Mouse (Mus musculus): ENCODE results near the gene Mylk.
"Not testable (repeated sequence)": the region's sequence is repeated elsewhere in the genome, so short reads cannot be mapped to it uniquely, and the experiment has no call there.

The Mylk gene

DNA sequence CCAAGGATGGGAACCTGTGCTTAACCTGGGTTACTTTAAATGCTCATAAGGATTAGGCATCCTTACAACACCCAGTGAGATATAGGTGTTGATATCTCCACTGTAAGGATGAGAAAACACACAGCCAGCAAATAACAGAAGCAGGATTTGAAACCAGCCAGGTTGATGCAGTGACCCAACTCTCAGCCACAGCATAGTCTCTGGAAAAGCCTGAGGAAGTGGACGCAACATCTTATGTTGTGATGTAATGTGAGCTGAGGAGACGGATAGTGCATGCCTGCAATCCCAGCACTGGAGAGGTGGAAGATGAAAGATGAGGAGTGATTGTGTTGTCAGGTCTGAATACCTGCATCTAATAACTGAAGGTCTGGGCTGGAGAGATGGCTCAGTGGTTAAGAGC lies 22.4 kb downstream of the Mylk start:
- no peak for DNase-seq (ENCODE audit: extremely low spot score, low read depth, low spot score)

DNA sequence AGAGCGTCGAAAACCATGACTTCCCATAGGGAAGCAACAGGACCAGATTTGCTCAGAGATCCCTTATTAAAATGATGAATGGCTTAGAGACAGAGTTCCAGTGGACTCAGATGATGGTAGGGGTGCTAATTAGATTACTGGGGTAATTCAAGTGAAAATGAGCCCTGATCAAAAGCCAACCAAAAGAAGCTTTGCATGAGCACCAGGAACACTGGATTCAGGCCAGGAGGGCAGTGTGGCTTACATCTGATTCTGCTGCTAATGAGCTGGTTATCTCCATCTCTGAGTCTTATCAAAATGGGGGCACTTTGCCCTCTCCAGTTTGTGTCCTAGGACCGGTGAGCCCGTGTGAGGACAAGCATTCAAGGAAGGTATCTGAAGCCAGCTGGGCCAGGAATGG lies 23.4 kb downstream of the Mylk start:
- no peak for DNase-seq (ENCODE audit: extremely low spot score, low read depth, low spot score)

DNA sequence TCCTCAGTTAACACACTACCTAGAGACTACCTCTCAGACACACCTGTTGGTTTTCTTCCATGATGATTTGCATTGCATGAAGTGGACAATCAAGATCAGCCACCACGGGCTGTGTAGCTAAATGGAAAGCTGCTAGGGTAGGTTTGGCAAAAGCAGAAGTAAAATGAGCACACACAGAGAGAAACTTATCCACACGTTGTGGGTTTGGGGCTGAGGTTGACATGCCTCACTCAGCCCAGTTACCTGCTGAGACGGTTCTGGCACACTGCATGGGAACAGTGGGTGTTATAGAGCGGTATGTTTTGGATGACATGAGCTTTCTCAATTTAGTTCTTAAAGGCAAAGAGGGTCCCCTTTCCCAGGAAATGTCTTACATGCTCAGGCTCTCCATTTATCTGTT lies 25.1 kb downstream of the Mylk start:
- DNase-seq (ENCODE audit: extremely low spot score, low read depth, low spot score), result no peak

DNA sequence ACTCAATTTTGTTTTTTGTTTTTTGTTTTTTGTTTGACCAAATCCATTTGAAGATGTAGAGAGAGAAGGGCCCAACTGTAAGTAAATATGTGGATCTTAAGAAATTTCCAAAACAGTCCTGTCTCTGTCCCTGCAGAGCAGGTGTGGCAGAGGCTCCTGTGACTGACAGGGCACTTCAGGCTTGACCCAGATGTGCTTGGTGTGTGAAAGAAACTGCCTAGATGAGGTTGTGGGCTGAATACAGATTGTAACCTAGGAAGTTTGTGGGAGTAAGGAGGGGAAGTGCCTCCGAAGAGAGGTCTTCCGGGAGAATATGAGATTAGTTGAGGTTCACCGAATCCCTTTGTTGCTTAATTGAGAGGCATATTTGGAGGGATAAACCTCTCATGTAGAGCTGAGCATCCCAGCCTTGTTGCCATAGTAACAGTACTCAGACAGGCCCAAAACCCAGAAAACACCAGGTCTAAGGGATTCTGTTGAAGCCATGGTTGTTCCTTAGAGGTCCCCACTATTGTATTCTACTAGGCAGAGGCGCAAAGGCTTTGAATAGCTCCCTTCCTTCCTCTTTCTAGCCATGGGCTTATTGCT lies 27.5 kb downstream of the Mylk start:
- DNase-seq (ENCODE audit: extremely low spot score, low read depth, low spot score), result no peak

DNA sequence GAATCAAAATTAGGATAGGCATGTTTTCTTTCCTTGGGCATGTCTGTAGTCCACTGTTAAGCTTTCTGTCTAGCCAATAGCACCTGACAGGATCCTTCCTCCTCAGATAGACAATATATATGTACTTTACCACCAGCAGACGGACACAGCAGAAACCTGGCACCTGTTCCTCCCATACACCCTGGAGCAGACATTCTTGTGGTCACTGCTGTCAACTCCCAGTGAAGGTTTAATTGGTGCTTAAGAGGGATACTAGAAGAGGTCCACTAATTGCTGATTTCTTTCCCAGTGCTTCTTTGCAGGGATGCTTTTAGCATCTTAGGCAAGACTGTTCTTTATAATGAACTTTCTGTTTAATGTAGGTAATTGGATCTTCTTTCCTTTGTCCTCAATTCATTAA lies 37.4 kb downstream of the Mylk start:
- no peak for DNase-seq (ENCODE audit: extremely low spot score, low read depth, low spot score)

DNA sequence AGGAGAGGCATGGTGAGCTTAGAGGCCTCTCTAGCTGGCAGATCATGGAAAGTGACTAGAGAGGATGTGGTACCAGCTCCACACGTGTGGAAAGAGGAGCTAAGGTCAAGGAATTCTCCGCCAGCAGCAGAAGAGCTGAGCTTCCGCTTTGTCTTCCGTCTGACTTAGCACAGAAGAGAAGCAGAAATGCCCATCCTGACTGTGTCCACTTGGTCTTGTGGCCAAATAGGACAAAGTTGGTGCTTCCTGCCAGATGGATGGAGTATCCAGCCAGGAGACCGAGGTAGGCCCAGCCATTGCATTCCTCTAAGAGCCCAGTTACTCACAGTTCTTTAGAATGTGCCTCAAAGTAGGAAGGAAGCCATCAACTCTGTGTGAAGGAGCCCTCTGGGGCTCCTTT lies 38.5 kb downstream of the Mylk start:
- no peak for DNase-seq (ENCODE audit: extremely low spot score, low read depth, low spot score)

DNA sequence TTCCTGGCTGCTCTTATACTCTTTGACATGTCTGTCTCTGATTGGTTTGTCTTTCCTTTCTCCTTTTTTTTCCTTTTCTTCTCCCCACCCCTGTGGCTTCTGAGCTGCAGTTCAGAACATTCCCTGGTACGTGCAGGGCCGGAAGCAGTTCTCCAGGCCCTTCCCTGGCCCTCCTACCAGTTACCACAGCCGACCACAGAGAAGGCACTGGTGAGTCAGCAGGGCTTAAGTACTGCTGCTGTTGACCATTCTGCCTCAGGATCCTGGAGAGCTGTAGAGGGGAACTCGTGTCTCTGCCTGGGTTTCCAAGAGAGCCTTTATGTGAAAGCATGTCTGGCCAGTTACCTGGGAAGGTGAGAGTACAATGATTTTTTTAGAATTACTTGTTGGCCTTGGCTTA lies 39.7 kb downstream of the Mylk start:
- DNase-seq (ENCODE audit: extremely low spot score, low read depth, low spot score), result no peak

DNA sequence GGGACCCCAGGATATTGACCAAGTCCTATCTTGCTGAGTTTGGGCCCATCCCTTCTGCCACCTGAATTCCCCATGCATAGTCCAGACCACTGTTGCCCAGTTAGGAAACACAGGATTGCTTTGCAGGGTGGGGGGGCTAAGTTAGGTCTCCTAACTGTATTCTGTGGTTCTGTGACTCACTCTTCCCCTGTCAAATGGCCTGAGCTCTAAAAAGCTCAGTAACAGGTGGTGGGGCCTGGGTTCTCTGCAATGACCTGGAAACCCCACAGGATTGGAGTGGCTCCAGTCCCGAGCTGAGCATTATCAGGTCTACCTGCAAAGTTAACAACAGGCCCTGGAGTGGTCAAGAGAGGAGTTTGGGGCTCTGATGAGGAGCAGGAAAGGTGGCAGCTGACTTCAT lies 47.5 kb downstream of the Mylk start:
- DNase-seq (ENCODE audit: extremely low spot score, low read depth, low spot score), result no peak

DNA sequence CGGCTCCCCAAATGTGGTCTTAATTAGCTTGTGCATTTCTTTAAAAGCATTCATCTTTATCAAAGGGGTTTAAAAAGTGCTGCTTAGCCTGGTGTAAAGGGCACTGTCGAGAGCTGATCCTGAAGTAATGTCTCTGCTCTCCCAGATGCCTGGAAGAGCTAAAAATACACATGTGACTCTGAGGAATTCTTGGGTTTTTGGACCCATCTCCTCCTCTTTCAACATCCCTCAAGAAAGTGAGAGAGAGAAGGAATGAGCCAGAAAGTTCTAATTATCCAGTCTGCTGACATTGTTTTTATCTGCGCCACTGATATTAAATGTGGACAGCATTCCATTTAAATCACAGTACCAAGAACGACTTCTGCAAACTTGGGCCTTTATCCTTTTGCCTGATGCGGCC lies 48.0 kb downstream of the Mylk start:
- DNase-seq (ENCODE audit: extremely low spot score, low read depth, low spot score), result no peak

DNA sequence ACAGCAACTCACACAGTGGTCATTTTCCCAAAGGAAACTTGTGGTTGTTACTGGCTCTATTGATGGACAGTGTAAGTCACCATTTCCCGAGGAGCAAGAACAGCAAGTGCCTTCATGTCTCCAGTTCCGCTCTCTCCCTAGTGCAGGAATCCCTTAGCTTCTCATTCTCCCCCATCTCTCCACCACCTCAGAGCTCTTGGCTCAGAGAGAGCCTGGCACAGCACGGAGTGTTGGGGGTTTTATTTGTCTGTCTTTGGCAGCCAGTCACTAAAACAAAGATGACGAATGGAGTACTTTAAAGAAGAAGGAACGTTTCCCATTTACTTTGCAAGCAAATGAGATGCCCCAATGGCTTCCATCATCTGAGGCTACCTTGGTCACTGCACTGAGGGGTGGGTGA lies 56.2 kb downstream of the Mylk start:
- DNase-seq (ENCODE audit: extremely low spot score, low read depth, low spot score), result no peak

DNA sequence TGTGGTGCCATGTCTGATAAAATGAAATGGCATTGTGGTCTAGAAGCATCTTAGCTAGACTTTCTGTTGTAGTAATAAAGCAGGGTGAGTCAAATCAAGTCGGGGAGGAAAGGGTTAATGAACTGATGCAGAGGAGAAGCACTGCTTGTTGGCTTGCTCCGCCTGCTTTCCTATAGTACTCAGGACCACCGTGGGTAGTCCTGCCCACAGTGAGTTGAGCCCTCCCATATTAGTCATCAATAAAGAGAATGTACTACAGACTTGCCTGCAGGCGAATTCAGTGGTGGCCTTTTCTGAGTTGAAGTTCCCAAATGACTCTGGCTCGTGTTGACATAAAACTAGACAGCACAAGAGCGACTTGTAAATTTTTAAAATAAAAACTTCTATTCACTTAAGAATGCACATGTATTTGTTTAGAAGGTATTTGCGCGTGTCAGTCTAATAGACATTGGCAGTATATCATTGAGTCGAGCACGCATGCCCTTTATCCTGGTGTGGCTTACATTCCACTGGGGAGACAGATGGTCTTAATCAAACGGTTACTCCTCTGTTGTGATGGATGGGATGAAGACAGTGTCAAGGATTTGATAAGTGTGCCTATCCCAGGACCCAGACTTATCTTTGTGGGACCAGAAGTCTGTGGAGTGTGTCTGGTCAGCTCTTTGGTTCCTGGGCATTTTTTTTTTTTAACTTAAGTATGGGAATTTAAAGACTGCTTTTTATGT lies 59.4 kb downstream of the Mylk start:
- peak; percentile 54 for DNase-seq (ENCODE audit: extremely low spot score, low read depth, low spot score)

DNA sequence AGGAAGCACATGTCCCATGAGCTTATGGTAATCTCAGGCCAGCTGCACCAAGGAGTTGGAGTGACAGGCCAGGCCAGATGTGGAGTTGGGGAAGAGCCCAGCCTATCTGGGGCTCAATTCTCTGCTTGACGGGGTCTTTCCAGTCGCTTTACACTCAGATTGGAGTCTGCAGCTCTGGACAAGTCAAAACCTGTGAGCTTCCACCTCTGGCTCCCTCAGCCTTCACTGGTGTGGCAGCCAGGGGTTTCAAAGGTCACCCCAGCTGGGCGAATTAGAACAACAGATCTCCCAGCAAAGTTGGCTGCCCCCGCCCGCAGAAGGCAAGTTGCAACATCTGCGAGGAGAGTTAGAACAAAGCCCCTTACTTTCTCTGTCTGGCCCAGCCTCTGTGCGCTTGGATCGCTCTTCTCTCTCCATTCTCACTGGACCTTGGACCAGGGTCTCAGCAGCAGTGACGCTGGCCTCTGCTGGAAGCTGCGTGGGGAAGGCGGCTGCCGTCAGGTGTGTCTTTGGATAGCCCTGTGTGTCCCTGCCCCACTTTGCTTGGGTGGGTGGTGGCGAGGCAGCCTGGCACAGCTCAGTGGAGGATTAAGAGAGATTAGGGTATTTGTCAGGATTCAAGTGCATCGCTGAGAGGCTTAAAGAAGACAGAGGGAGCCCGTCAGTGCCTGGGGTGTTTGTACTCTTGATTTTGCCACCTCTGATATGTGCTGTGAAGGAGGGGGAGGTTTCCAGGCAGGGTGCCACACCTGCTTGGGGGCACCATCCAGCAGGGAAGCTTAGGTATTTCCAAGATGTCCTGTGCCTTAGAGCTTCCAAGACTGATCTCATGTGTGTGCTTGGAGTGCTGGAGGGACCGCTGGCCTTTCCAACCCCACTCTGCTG lies 62.1 kb downstream of the Mylk start:
- DNase-seq (ENCODE audit: extremely low spot score, low read depth, low spot score), result no peak

DNA sequence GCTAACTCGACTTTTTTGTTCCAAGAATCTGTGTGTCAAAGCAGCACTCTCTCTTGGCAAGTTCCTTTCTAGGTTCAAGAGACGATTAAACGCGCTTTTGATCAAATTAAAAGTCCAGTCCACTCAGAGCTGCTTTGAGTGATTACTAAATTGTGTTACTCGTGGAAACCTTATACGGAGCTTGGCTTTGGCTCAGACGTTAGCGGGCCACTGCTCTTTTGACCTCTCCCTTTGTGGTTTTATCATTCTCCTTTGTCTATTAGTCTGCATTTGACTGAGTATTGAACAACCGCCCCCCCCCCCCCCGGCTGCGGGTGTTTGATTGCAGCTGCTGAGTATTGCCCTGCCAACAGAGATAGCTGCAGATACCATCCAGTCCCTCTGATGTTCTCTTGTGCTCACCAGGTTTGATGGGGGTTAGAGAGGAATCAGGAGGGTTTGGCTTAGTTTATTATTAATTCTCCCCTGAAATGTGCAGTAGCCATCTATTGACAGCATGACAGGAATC lies 62.8 kb downstream of the Mylk start:
- DNase-seq (ENCODE audit: extremely low spot score, low read depth, low spot score), result no peak

DNA sequence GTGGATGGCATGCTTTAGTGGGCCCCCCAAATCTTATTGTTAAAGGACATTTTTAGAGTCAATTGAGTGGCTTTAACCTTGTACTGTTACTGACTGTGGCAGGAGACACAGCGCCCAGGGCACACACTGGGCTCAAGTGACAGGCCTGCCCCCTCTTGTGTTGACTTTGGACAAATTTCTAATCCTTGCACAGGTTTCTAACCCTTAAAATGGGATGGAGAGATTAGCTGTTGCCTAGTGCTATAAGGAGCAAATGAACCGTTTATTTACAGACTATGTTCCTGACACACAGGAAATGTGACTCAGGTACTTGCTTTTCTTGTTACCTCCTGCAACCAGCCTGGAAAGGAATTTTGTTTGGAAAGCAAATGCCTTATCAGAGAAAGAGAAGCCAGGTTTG lies 67.2 kb downstream of the Mylk start:
- DNase-seq (ENCODE audit: extremely low spot score, low read depth, low spot score), result no peak

DNA sequence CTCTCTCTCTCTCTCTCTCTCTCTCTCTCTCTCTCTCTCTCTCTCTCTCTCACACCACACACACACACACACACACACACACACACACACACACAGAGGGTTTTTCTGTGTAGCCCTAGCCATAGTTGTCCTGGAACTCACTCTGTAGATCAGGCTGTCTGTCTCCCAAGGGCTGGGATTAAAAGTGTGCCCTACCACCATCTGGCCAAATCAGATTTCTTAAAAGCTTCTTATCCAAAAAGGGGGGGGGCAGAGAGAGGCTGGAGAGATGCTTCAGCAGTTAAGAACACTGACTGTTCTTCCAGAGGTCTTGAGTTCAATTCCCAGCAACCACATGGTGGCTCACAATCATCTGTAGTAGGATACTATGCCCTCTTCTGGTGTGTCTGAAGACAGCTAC lies 68.2 kb downstream of the Mylk start:
- DNase-seq (ENCODE audit: extremely low spot score, low read depth, low spot score), result not testable (repeated sequence)

DNA sequence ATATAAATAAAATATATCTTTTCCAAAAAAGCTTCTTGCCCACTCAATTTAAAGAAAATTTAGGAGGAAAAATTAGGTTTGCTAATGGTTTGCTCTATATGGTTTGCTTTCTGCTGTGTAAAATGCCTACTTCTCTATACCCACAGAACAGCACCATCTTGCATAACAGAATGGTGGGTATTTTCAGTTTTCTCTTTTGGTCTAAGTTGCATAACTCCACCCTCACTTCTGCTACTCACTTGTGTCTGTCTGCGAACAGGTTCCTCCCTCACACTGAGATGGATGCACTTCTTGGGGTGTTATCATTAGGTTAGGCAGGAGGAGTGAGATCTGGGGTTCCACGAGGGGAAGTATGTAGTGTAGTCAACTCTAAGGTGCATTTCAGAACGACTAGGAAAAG lies 68.6 kb downstream of the Mylk start:
- DNase-seq (ENCODE audit: extremely low spot score, low read depth, low spot score), result no peak

DNA sequence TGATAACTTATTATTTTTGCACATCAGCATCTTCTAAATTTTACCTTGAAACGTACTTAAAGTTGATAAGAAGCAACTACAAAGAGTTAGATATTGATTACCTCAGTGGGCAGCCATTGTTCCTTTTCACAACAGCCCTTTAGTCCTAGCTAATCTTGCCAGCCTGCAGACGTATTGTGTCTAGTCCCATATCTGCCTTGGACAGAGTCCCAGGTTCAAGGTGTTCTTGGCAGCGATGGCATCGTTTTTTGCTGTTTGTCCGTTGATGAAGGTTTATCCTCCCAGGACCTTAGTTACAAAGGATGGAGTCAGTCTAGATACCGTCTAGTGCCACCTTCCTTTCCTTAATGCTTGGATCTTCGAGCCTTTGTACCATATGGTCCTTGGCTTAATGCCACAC lies 69.6 kb downstream of the Mylk start:
- no peak for DNase-seq (ENCODE audit: extremely low spot score, low read depth, low spot score)

DNA sequence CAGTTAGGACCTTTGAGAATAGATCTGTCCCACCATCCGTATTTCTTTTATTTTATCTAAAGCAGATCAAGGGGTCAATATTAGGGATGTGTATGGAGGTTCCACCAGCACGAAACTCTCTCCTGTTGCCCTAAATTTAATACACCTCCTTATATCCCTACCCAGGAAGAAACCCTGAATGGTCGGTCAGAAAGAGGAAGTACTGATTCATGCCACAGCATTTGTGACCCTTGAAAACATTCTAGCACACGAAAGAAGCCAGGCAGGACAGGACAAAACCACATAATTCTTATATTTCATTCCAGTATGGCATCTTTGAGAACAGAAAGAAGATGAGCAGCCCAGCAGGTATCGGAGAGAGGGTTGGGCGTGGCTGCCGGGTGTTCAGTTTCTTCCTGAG lies 71.5 kb downstream of the Mylk start:
- DNase-seq (ENCODE audit: extremely low spot score, low read depth, low spot score), result no peak

DNA sequence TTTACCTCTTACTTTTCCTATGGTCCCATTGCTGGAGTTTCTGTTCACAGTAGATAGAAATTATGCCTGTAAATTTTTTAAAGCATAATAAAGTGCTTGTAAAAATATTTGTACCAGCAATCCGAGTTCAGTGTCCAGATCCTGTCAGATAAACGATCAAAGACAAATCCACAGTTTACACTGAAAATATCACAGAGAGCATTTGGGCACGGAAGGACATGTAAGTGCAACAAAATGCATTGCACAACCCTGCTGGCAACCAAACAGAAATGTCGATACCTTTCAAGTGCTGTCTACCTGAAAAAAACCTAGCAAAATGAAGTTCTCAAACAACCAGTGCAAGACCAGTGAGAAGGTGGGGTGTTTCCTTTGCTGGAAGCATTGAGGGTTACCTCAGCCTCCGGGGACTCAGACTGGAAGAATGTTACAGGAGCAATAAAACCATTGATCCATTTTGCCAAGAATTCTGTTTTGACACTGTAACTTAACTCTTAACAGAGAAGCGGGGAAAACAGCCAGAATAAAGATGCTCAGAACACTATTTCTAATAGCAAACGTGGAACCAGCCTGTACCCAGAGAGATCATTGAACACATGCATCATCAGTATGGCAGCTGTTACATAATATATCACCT lies 80.2 kb downstream of the Mylk start:
- no peak for DNase-seq (ENCODE audit: extremely low spot score, low read depth, low spot score)

DNA sequence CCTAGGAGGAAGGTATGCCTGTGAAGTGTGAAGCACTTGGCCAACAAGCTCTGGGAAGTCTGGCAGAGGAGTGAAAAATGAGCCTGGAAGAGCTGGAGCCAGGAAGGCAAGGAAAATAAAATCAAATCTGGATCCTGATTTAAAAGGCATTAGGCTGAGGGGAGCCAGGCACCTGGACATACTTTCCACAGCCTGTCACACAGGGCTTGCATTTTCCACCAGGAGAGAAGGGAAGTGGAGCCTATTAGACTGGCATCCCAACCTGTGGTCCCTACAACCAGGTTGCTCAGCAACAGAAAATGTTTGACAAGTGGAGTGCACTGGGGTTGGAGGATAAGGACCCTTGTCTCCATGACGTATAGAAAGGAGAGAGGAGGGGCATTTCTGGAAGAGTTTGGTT lies 89.5 kb downstream of the Mylk start:
- no peak for DNase-seq (ENCODE audit: extremely low spot score, low read depth, low spot score)

DNA sequence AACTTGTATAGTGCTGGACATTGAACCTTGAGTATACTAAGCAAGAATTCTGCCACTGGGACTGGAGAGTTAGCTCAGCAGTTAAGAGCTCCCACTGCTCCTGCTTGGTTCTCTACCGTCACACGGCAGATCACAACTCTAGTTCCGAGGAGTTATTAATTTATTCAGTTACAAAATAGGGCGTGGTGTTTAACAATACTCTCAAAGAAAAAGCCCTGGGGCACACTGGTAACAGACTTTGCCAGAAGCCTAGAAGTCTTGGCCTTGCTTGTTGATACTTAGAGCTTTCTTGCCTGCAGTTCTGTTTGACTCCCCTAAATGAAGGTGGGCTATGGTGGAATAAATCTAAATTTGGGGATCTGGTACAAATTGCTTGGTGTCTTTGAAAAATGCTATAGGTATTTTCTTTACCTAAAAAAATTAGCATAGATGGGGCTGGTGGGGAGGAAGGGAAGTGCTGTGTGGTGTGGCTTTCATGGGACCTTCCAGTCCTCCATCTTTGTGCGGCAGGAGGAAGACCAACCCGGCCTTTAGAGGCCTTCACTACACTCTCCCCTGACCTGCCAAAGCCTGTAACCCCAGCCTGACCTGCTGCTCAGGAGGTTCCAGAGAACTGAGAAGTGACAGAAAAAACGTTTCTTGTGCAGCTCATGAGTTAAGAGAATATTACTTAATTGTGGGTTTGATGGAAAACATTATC lies 94.1 kb downstream of the Mylk start:
- DNase-seq (ENCODE audit: extremely low spot score, low read depth, low spot score), result no peak

Data from hindlimb bud, embryonic 11.5 days (tissue).